10 mouse cellular contexts compared by ENCODE assay signal in the genomic region with DNA sequence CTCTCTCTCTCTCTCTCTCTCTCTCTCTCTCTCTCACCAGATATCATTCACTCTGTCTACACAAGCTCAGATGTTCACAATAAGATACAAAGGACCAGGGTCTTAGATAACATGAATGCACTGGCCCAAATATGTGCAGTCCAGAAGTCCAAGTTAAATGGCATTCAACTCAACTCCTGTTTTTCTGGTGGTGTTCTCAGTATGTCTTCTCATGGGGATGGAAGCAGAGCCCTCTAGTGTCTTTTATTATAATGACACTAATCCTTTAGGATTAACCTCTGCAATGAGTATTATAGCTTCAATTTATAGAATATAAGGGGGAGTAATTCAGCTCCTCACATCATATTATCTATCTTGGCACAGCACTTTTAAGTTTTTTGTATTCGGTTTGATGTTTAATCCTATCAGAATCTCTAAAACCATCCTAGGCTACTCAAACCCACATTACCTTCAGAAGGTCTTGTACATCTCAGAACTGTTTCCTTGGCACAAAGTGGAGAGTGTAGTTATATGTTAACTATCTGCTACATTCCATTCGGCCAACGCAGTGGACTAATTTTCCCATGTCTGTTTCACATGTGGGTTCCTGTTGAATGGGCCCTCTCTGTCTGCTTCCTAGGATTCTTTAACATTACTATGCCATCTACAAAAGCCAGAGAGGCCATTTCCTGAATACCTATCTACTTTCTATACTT.
DNase-seq lines count a peak whose midpoint lies in the region; ATAC-seq and TF ChIP-seq lines count a peak whose summit lies in the region.
"Had no signal": no experiment of that assay in that cellular context is flagged by ENCODE, and none has a peak within 500 bp of the region (broad histone marks: within the 10 kb centered on the region; RNA-seq: fewer than 3 reads in every experiment).

No protein-coding gene starts in this region.

- TF ChIP-seq CTCF in MEL (IDR thresholded peaks at IDR 0.05 in 2 of 3, conservative IDR thresholded peaks at IDR 0.05 in 1 of 3; ENCODE audit: control insufficient read depth in 1 of 3, insufficient read depth in 1 of 3, low read depth in 2 of 3, low read length in 3 of 3, poor library complexity in 1 of 3, severe bottlenecking in 1 of 3): peak in 1 of 3 experiments; percentile 1; a peak in 1 of 6 replicates
- TF ChIP-seq CTCF in kidney, postnatal 0 days (IDR thresholded peaks at IDR 0.05; ENCODE audit: low read depth): peak; percentile 74

- no peak for DNase-seq in cerebellum, postnatal 25 days
- no peak for DNase-seq in kidney, postnatal 25 days
- DNase-seq in MEL (ENCODE audit: low read depth, low spot score): no peak
- DNase-seq in kidney, postnatal 0 days (ENCODE audit: low spot score): peak; percentile 86
- DNase-seq in right cerebral cortex, postnatal 14 days: no peak
- DNase-seq in spleen, postnatal 10 days (ENCODE audit: low spot score in 2 of 2): no peak

- TF ChIP-seq EP300 in MEL (IDR thresholded peaks at IDR 0.05; ENCODE audit: low read depth in 1 of 2, low read length in 2 of 2): no peak

- no peak overlapping the region for H3K4me3 ChIP-seq in kidney, embryonic 16.5 days (ENCODE audit: low read length)
- H3K4me3 ChIP-seq in MEL (ENCODE audit: control insufficient read depth in 1 of 2, insufficient read depth in 1 of 2, low read depth in 2 of 2, low read length in 2 of 2): no peak overlapping the region
- H3K4me3 ChIP-seq in kidney, postnatal 0 days (replicated peaks; ENCODE audit: low read depth, low read length): no peak overlapping the region
- H3K4me3 ChIP-seq: heart, embryonic 13.5 days had no signal

- H3K9ac ChIP-seq in kidney, embryonic 16.5 days (replicated peaks; ENCODE audit: low read length): no peak overlapping the region
- no peak overlapping the region for H3K9ac ChIP-seq in MEL (ENCODE audit: control insufficient read depth, low read depth, low read length, poor library complexity, severe bottlenecking)
- no peak overlapping the region for H3K9ac ChIP-seq in kidney, postnatal 0 days (ENCODE audit: low read depth, low read length)
- H3K9ac ChIP-seq: heart, embryonic 13.5 days had no signal

- no peaks in the 10 kb centered on the region for H3K9me3 ChIP-seq in kidney, embryonic 16.5 days (ENCODE audit: low read length)
- no peaks in the 10 kb centered on the region for H3K9me3 ChIP-seq in MEL (replicated peaks; ENCODE audit: insufficient read depth, low read length)
- H3K9me3 ChIP-seq in kidney, postnatal 0 days (replicated peaks; ENCODE audit: low read length): no peaks in the 10 kb centered on the region
- H3K9me3 ChIP-seq: heart, embryonic 13.5 days had no signal

- peaks cover 2% of the 10 kb centered on the region; the same call in 1 of the 2 replicates for H3K4me1 ChIP-seq in kidney, embryonic 16.5 days (ENCODE audit: insufficient read depth, low read length)
- H3K4me1 ChIP-seq in MEL (ENCODE audit: control insufficient read depth in 1 of 2, insufficient read depth in 2 of 2, low read length in 2 of 2): no peaks in the 10 kb centered on the region
- no peaks in the 10 kb centered on the region for H3K4me1 ChIP-seq in kidney, postnatal 0 days (replicated peaks; ENCODE audit: insufficient read depth, low read length)
- H3K4me1 ChIP-seq: heart, embryonic 13.5 days had no signal

- H3K36me3 ChIP-seq in kidney, embryonic 16.5 days (ENCODE audit: insufficient read depth, low read length): no peaks in the 10 kb centered on the region
- no peaks in the 10 kb centered on the region for H3K36me3 ChIP-seq in MEL (ENCODE audit: control insufficient read depth in 1 of 2, insufficient read depth in 2 of 2, low read length in 2 of 2)
- no peaks in the 10 kb centered on the region for H3K36me3 ChIP-seq in kidney, postnatal 0 days (ENCODE audit: insufficient read depth, low read length)
- H3K36me3 ChIP-seq: heart, embryonic 13.5 days had no signal

- TF ChIP-seq POLR2A in MEL (IDR thresholded peaks at IDR 0.05; ENCODE audit: control insufficient read depth in 1 of 2, insufficient read depth in 1 of 2, low read depth in 1 of 2, low read length in 2 of 2, poor library complexity in 1 of 2): no peak

- H3K27me3 ChIP-seq in kidney, embryonic 16.5 days (ENCODE audit: insufficient read depth, low read length): no peaks in the 10 kb centered on the region
- no peaks in the 10 kb centered on the region for H3K27me3 ChIP-seq in MEL (ENCODE audit: control insufficient read depth in 1 of 2, insufficient read depth in 2 of 2, low read length in 2 of 2)
- H3K27me3 ChIP-seq in kidney, postnatal 0 days (ENCODE audit: insufficient read depth, low read length): no peaks in the 10 kb centered on the region
- H3K27me3 ChIP-seq: heart, embryonic 13.5 days had no signal

- no peak overlapping the region for H3K4me2 ChIP-seq in kidney, embryonic 16.5 days (replicated peaks; ENCODE audit: low read depth, low read length)
- no peak overlapping the region for H3K4me2 ChIP-seq in kidney, postnatal 0 days (ENCODE audit: low read length)
- H3K4me2 ChIP-seq: heart, embryonic 13.5 days had no signal

- no peak overlapping the region for H3K27ac ChIP-seq in kidney, embryonic 16.5 days (ENCODE audit: low read length)
- no peak overlapping the region for H3K27ac ChIP-seq in MEL (ENCODE audit: control insufficient read depth, low read depth, low read length)
- H3K27ac ChIP-seq in kidney, postnatal 0 days: no peak overlapping the region
- H3K27ac ChIP-seq: heart, embryonic 13.5 days; macrophage had no signal

- peak; percentile 52; the same call in 1 of the 2 replicates for ATAC-seq in cerebellum, adult (ENCODE audit: insufficient number of reproducible peaks, low FRiP score, low TSS enrichment)
- peak; percentile 86; the same call in 1 of the 2 replicates for ATAC-seq in kidney, embryonic 16.5 days (ENCODE audit: low FRiP score, low TSS enrichment)
- peak; percentile 61; the same call in 1 of the 2 replicates for ATAC-seq in kidney, postnatal 0 days (replicated peaks; ENCODE audit: low FRiP score, low read depth)

- 45% methylated on average over 3 of the region's 3 CpGs for WGBS in kidney, embryonic 16.5 days
- WGBS in kidney, postnatal 0 days: 50% methylated on average over 3 of the region's 3 CpGs

- H3K79me2 ChIP-seq in MEL (ENCODE audit: control insufficient read depth, insufficient read depth, low read length, poor library complexity): no peaks in the 10 kb centered on the region

- no peak; the same call in 1 of the 2 replicates for TF ChIP-seq RAD21 in MEL (IDR thresholded peaks at IDR 0.05; ENCODE audit: low read depth, low read length)

TF ChIP-seq in MEL, 35 proteins besides CTCF, POLR2A, EP300 and RAD21:
- TF ChIP-seq TCF12 (IDR thresholded peaks at IDR 0.05; ENCODE audit: low read depth, low read length) (no peak), POLR2AphosphoS5 (IDR thresholded peaks at IDR 0.05; ENCODE audit: borderline replicate concordance, low read depth, low read length) (no peak), SMC3 (IDR thresholded peaks at IDR 0.05; ENCODE audit: low read depth, low read length) (peak; percentile 5; the same call in 1 of the 2 replicates), MXI1 (IDR thresholded peaks at IDR 0.05; ENCODE audit: low read depth, low read length) (no peak), UBTF (IDR thresholded peaks at IDR 0.05; ENCODE audit: borderline replicate concordance, insufficient read depth, low read depth, low read length) (no peak)
